Mouse (Mus musculus) heart, postnatal 0 days (tissue): ENCODE data around the gene Ephb2. TPM values are rescaled to one million over a fixed set of nuclear protein-coding genes. Genes with fewer than 3 reads are reported as not detected.

Experiments used
- ATAC-seq: fragments of 200-750 bp; cut with Nextera tagmentation; 2 replicates; pipeline ENCODE4 v1.8.0; 2017; ENCODE audit warnings: low read depth, moderate number of reproducible peaks, moderate library complexity; ENCODE audit not compliant: insufficient read depth
- DNase-seq: peaks from one replicate; pipeline ENCODE4 v3.0.0-alpha.2; 2016; ENCODE audit warnings: low spot score
- H3K27ac ChIP-seq: fragments of 300-500 bp; sonication (generic); 2 replicates; pipeline ENCODE4 v1.5.1; 2014; ENCODE audit warnings: low read depth, mild to moderate bottlenecking
- H3K27me3 ChIP-seq: fragments of 300-500 bp; sonication (generic); 2 replicates; pipeline ENCODE4 v1.6.1; 2014; ENCODE audit warnings: low read length, mixed read lengths; ENCODE audit not compliant: control insufficient read depth, insufficient read depth
- H3K36me3 ChIP-seq: fragments of 300-500 bp; sonication (generic); replicated peaks from 2 replicates; pipeline ENCODE4 v1.6.1; 2014; ENCODE audit warnings: low read length, mixed read lengths; ENCODE audit not compliant: control insufficient read depth, insufficient read depth
- H3K4me1 ChIP-seq: fragments of 300-500 bp; sonication (generic); 2 replicates; pipeline ENCODE4 v1.6.1; 2014; ENCODE audit warnings: antibody characterized with exemption; ENCODE audit not compliant: control insufficient read depth, insufficient read depth
- H3K4me2 ChIP-seq: fragments of 300-500 bp; sonication (generic); 2 replicates; pipeline ENCODE4 v1.6.1; 2014; ENCODE audit warnings: low read depth, mild to moderate bottlenecking, low read length, moderate library complexity
- H3K4me3 ChIP-seq: fragments of 300-500 bp; sonication (generic); 2 replicates; pipeline ENCODE4 v1.5.1; 2014; ENCODE audit warnings: low read depth, low read length
- H3K9ac ChIP-seq: fragments of 300-500 bp; sonication (generic); replicated peaks from 2 replicates; pipeline ENCODE4 v1.6.1; 2014; ENCODE audit warnings: low read depth, low read length, mixed read lengths
- H3K9me3 ChIP-seq: fragments of 300-500 bp; sonication (generic); replicated peaks from 2 replicates; pipeline ENCODE4 v1.6.1; 2016; ENCODE audit warnings: low read length; ENCODE audit not compliant: control insufficient read depth
- CTCF ChIP-seq: IDR thresholded peaks from 2 replicates; pipeline ENCODE4 v1.5.1; 2016; ENCODE audit warnings: antibody characterized with exemption, control low read depth, low read depth
- EP300 ChIP-seq: IDR thresholded peaks from 2 replicates; pipeline ENCODE4 v1.6.1; 2016; ENCODE audit warnings: antibody characterized with exemption, low read depth
- WGBS: fragments of 180-500 bp; shearing (Covaris S2); extraction: QIAGEN DNeasy Blood & Tissue Kit; methylation state at CpG from one replicate; pipeline ENCODE4 v1.1.7; 2014; 5-methylcytosine and 5-hydroxymethylcytosine counted together
- polyA plus RNA-seq: library from polyadenylated mRNA; unstranded; fragments of >200 nt; fragmentation: Nextera tagmentation; extraction: Ambion mirVana; gene quantifications from 2 replicates; pipeline ENCODE4 v1.2.1, GENCODE M21; 2015
- total RNA-seq: library from RNA; depleted of rRNA; stranded (reverse); fragments of >200 nt; gene quantifications from 2 replicates; pipeline ENCODE4 v1.2.3, GENCODE M21; 2014; ENCODE audit warnings: low replicate concordance

The Ephb2 gene
- total and polyA plus RNA-seq, 2 experiments from 2014 or later = 0.19 to 10.2 TPM

DNA sequence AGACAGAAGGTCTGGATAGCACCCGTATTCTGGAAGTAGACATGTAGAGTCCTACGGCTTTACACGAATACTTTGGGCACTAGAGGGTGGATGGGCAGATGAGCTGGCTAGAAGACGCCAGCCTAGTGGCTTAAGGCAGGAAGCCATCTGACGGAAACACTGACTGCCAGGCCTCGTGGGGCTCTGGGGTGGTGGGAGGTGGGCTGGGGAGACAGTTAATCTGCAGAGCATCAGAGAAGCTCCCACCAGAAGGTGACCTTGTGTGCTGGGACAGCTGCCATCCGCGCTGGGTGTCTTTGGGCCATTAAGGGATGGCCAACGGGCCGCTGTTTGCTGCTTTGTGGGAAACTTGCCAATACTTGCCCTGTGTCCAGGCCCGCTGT lies 183.3 kb downstream of the Ephb2 start:
- H3K4me3 ChIP-seq = no peak overlapping the region
- peaks cover 75% of the 10 kb centered on the region for H3K27me3 ChIP-seq
- TF ChIP-seq EP300 = no peak
- TF ChIP-seq CTCF = no peak
- no peak overlapping the region for H3K9ac ChIP-seq
- H3K4me1 ChIP-seq = peaks cover 17% of the 10 kb centered on the region
- DNase-seq = no peak
- no peak overlapping the region for H3K4me2 ChIP-seq
- no peaks in the 10 kb centered on the region for H3K36me3 ChIP-seq
- 52% methylated on average over 11 of the region's 11 CpGs for WGBS
- no peak for ATAC-seq
- no peaks in the 10 kb centered on the region for H3K9me3 ChIP-seq
- no peak overlapping the region for H3K27ac ChIP-seq

- DNase-seq (no peak), ATAC-seq (no peak)
- WGBS = 82% methylated on average over 13 of the region's 13 CpGs
- H3K4me2 ChIP-seq = no peak overlapping the region
- TF ChIP-seq EP300 (no peak), CTCF (no peak)
- H3K27ac ChIP-seq = no peak overlapping the region
- H3K9me3 ChIP-seq = peaks cover 3% of the 10 kb centered on the region; the same call in 1 of the 2 replicates
- no peak overlapping the region for H3K9ac ChIP-seq
- H3K4me3 ChIP-seq = no peak overlapping the region
- H3K4me1 ChIP-seq = peaks cover 17% of the 10 kb centered on the region
- peaks cover 80% of the 10 kb centered on the region for H3K27me3 ChIP-seq
- no peaks in the 10 kb centered on the region for H3K36me3 ChIP-seq
Observed at GRCm38 (mm10) chr4:136651882-136652527, 183.8 kb downstream of the Ephb2 start.

- H3K27ac ChIP-seq = no peak overlapping the region
- TF ChIP-seq CTCF (peak; percentile 72), EP300 (no peak)
- peaks cover 17% of the 10 kb centered on the region for H3K4me1 ChIP-seq
- ATAC-seq (no peak), DNase-seq (peak; percentile 46)
- H3K9me3 ChIP-seq = peaks cover 9% of the 10 kb centered on the region; the same call in 1 of the 2 replicates
- H3K4me2 ChIP-seq = no peak overlapping the region
- H3K4me3 ChIP-seq = no peak overlapping the region
- H3K9ac ChIP-seq = no peak overlapping the region
- no peaks in the 10 kb centered on the region for H3K36me3 ChIP-seq
- H3K27me3 ChIP-seq = peaks cover 83% of the 10 kb centered on the region
- WGBS = 67% methylated on average over 3 of the region's 3 CpGs
Observed at GRCm38 (mm10) chr4:136651357-136651811, 184.4 kb downstream of the Ephb2 start.

DNA sequence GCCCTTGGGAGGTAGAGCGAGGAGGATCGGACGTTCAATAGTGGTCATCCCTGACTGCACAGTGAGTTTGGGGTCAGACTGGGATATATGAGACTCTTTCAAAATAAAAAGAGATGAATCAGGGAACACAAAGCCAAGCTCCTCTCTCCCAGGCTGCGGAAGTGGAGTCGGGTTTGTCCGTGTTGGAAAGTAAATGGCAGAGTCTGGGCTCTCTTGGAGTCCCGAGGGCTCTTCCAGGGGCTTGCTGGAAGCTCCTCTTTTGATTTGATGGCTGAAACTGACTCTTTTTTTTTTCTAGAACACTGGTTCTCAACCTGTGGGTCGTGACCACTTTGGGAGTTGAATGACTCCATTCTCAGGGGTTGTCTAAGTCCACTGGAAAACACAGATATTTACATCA lies 185.5 kb downstream of the Ephb2 start:
- Histone ChIP-seq H3K36me3 (no peaks in the 10 kb centered on the region), H3K4me1 (peaks cover 17% of the 10 kb centered on the region), H3K4me2 (no peak overlapping the region), H3K27me3 (peaks cover 73% of the 10 kb centered on the region), H3K27ac (no peak overlapping the region), H3K9me3 (peaks cover 11% of the 10 kb centered on the region; the same call in 1 of the 2 replicates), H3K9ac (no peak overlapping the region), H3K4me3 (no peak overlapping the region)
- no peak for TF ChIP-seq CTCF
- TF ChIP-seq EP300 = no peak
- DNase-seq (no peak), ATAC-seq (no peak)
- 81% methylated on average over 8 of the region's 8 CpGs for WGBS

- 22% methylated on average over 13 of the region's 13 CpGs for WGBS
- Histone ChIP-seq H3K27me3 (peaks cover 67% of the 10 kb centered on the region), H3K9me3 (peaks cover 11% of the 10 kb centered on the region; the same call in 1 of the 2 replicates), H3K36me3 (no peaks in the 10 kb centered on the region), H3K27ac (no peak overlapping the region), H3K9ac (no peak overlapping the region), H3K4me3 (no peak overlapping the region), H3K4me1 (peaks cover 17% of the 10 kb centered on the region), H3K4me2 (peak overlapping the region; percentile 28)
- peak; percentile 21 for DNase-seq
- TF ChIP-seq EP300 = no peak
- no peak for TF ChIP-seq CTCF
- ATAC-seq = peak; percentile 60
Observed at GRCm38 (mm10) chr4:136649480-136650196, 186.2 kb downstream of the Ephb2 start.
